Mouse (Mus musculus) hindbrain, embryonic 13.5 days (tissue): ENCODE results near the gene Tnks1bp1. TPM values are rescaled to one million over a fixed set of nuclear protein-coding genes. Genes with fewer than 3 reads are reported as not detected.

Experiments
- ATAC-seq: fragments of 200-750 bp; cut with Nextera tagmentation; 2 replicates; pipeline ENCODE4 v1.8.0; 2017; ENCODE audit warnings: moderate TSS enrichment; ENCODE audit not compliant: low FRiP score
- H3K27ac ChIP-seq: fragments of 300-500 bp; sonication (generic); 2 replicates; pipeline ENCODE4 v1.5.1; 2015; ENCODE audit warnings: inconsistent platforms, mild to moderate bottlenecking, moderate library complexity
- H3K27me3 ChIP-seq: fragments of 300-500 bp; sonication (generic); 2 replicates; pipeline ENCODE4 v1.6.1; 2015; ENCODE audit warnings: mild to moderate bottlenecking, inconsistent platforms
- H3K36me3 ChIP-seq: fragments of 300-500 bp; sonication (generic); 2 replicates; pipeline ENCODE4 v1.6.1; 2015; ENCODE audit warnings: mild to moderate bottlenecking, inconsistent platforms
- H3K4me1 ChIP-seq: fragments of 300-500 bp; sonication (generic); replicated peaks from 2 replicates; pipeline ENCODE4 v1.6.1; 2015; ENCODE audit warnings: inconsistent platforms
- H3K4me2 ChIP-seq: fragments of 300-500 bp; sonication (generic); 2 replicates; pipeline ENCODE4 v1.6.1; 2015; ENCODE audit warnings: inconsistent platforms, mild to moderate bottlenecking, moderate library complexity
- H3K4me3 ChIP-seq: fragments of 300-500 bp; sonication (generic); 2 replicates; pipeline ENCODE4 v1.5.1; 2015; ENCODE audit warnings: mild to moderate bottlenecking, inconsistent platforms
- H3K9ac ChIP-seq: fragments of 300-500 bp; sonication (generic); 2 replicates; pipeline ENCODE4 v1.6.1; 2015; ENCODE audit warnings: mild to moderate bottlenecking, inconsistent platforms
- H3K9me3 ChIP-seq: fragments of 300-500 bp; sonication (generic); 2 replicates; pipeline ENCODE4 v1.6.1; 2016; ENCODE audit warnings: inconsistent platforms
- WGBS: fragments of 180-500 bp; shearing (Covaris S2); methylation state at CpG from one replicate; pipeline ENCODE4 v1.1.7; 2015; 5-methylcytosine and 5-hydroxymethylcytosine counted together
- polyA plus RNA-seq: library from polyadenylated mRNA; unstranded; fragments of >200 nt; fragmentation: Nextera tagmentation; extraction: Ambion mirVana; gene quantifications from 2 replicates; pipeline ENCODE4 v1.2.1, GENCODE M21; 2015

The Tnks1bp1 gene
- polyA plus RNA-seq = 27.2 and 30.2 TPM in 2 replicates

GRCm38 (mm10) chr2:85047596-85048167 lies at the start of gene Tnks1bp1:
Tnks1bp1 (plus strand) TSS chr2:85048022.
- Histone ChIP-seq H3K27me3 (no peaks in the 10 kb centered on the region), H3K4me1 (peaks cover 49% of the 10 kb centered on the region), H3K36me3 (peaks cover 57% of the 10 kb centered on the region), H3K27ac (peak within 1 kb of the TSS; percentile 93), H3K4me2 (peak within 1 kb of the TSS; percentile 80), H3K9ac (peak within 1 kb of the TSS; percentile 84), H3K9me3 (no peaks in the 10 kb centered on the region), H3K4me3 (peak within 1 kb of the TSS; percentile 68)
- ATAC-seq = peak; percentile 89
- WGBS = 1% methylated on average over 42 of the region's 42 CpGs

GRCm38 (mm10) chr2:84999486-85000181 lies 48.2 kb upstream of the Tnks1bp1 start:
- Histone ChIP-seq H3K36me3 (no peaks in the 10 kb centered on the region), H3K27me3 (no peaks in the 10 kb centered on the region), H3K27ac (no peak overlapping the region), H3K4me3 (no peak overlapping the region), H3K4me1 (no peaks in the 10 kb centered on the region), H3K9ac (no peak overlapping the region), H3K4me2 (no peak overlapping the region), H3K9me3 (no peaks in the 10 kb centered on the region)
- 79% methylated on average over 3 of the region's 3 CpGs for WGBS
- no peak for ATAC-seq

- WGBS = 69% methylated on average over 13 of the region's 13 CpGs
Observed at GRCm38 (mm10) chr2:85001497-85001896, 46.3 kb upstream of the Tnks1bp1 start.

GRCm38 (mm10) chr2:85002575-85002974 lies 45.2 kb upstream of the Tnks1bp1 start:
- no peak overlapping the region for H3K9ac ChIP-seq
- ATAC-seq = no peak
- H3K27me3 ChIP-seq = no peaks in the 10 kb centered on the region
- WGBS = 80% methylated on average over 8 of the region's 8 CpGs
- no peak overlapping the region for H3K4me3 ChIP-seq
- no peak overlapping the region for H3K4me2 ChIP-seq
- H3K9me3 ChIP-seq = no peaks in the 10 kb centered on the region
- no peak overlapping the region for H3K27ac ChIP-seq
- no peaks in the 10 kb centered on the region for H3K4me1 ChIP-seq
- H3K36me3 ChIP-seq = no peaks in the 10 kb centered on the region

More at GRCm38 (mm10) chr2:85001497-85001896, 46.3 kb upstream of the Tnks1bp1 start:
- Histone ChIP-seq H3K9me3 (no peaks in the 10 kb centered on the region), H3K4me1 (no peaks in the 10 kb centered on the region), H3K27me3 (no peaks in the 10 kb centered on the region), H3K27ac (no peak overlapping the region), H3K9ac (no peak overlapping the region), H3K4me2 (no peak overlapping the region), H3K36me3 (no peaks in the 10 kb centered on the region), H3K4me3 (no peak overlapping the region)
- ATAC-seq = no peak

GRCm38 (mm10) chr2:85004341-85004740 lies 43.5 kb upstream of the Tnks1bp1 start:
- Histone ChIP-seq H3K4me1 (no peaks in the 10 kb centered on the region), H3K27ac (no peak overlapping the region), H3K9ac (no peak overlapping the region), H3K36me3 (no peaks in the 10 kb centered on the region), H3K4me2 (no peak overlapping the region), H3K27me3 (no peaks in the 10 kb centered on the region), H3K9me3 (no peaks in the 10 kb centered on the region), H3K4me3 (no peak overlapping the region)
- ATAC-seq = no peak
- WGBS = 87% methylated on average over 4 of the region's 4 CpGs

GRCm38 (mm10) chr2:85006600-85006999 lies 41.2 kb upstream of the Tnks1bp1 start:
- Histone ChIP-seq H3K9ac (no peak overlapping the region), H3K4me2 (no peak overlapping the region), H3K4me1 (no peaks in the 10 kb centered on the region), H3K4me3 (no peak overlapping the region), H3K36me3 (no peaks in the 10 kb centered on the region), H3K27me3 (no peaks in the 10 kb centered on the region), H3K27ac (no peak overlapping the region), H3K9me3 (no peaks in the 10 kb centered on the region)
- no peak for ATAC-seq
- 84% methylated on average over 7 of the region's 7 CpGs for WGBS

GRCm38 (mm10) chr2:85007729-85008128 lies 40.1 kb upstream of the Tnks1bp1 start:
- ATAC-seq = no peak
- Histone ChIP-seq H3K9ac (no peak overlapping the region), H3K36me3 (no peaks in the 10 kb centered on the region), H3K9me3 (no peaks in the 10 kb centered on the region), H3K27ac (no peak overlapping the region), H3K27me3 (no peaks in the 10 kb centered on the region), H3K4me2 (no peak overlapping the region), H3K4me1 (no peaks in the 10 kb centered on the region), H3K4me3 (no peak overlapping the region)
- WGBS = 25% methylated on average over 4 of the region's 4 CpGs

- Histone ChIP-seq H3K27ac (no peak overlapping the region), H3K4me1 (no peaks in the 10 kb centered on the region), H3K4me3 (no peak overlapping the region), H3K27me3 (no peaks in the 10 kb centered on the region), H3K9ac (no peak overlapping the region), H3K9me3 (no peaks in the 10 kb centered on the region), H3K36me3 (no peaks in the 10 kb centered on the region), H3K4me2 (no peak overlapping the region)
- no peak for ATAC-seq
- 81% methylated on average over 2 of the region's 2 CpGs for WGBS
Observed at GRCm38 (mm10) chr2:85009212-85009611, 38.6 kb upstream of the Tnks1bp1 start.

- Histone ChIP-seq H3K27me3 (no peaks in the 10 kb centered on the region), H3K4me1 (no peaks in the 10 kb centered on the region), H3K9ac (no peak overlapping the region; the same call in 1 of the 2 replicates), H3K9me3 (no peaks in the 10 kb centered on the region), H3K4me2 (no peak overlapping the region), H3K27ac (no peak overlapping the region), H3K4me3 (no peak overlapping the region), H3K36me3 (no peaks in the 10 kb centered on the region)
- ATAC-seq = no peak
- WGBS = 81% methylated on average over 9 of the region's 9 CpGs
Observed at GRCm38 (mm10) chr2:85011906-85012604, 35.8 kb upstream of the Tnks1bp1 start.

GRCm38 (mm10) chr2:85012679-85013078 lies 35.1 kb upstream of the Tnks1bp1 start:
- no peak for ATAC-seq
- WGBS = 89% methylated on average over 14 of the region's 14 CpGs
- H3K27me3 ChIP-seq = no peaks in the 10 kb centered on the region

GRCm38 (mm10) chr2:85013826-85014587 lies 33.8 kb upstream of the Tnks1bp1 start:
- Histone ChIP-seq H3K27me3 (no peaks in the 10 kb centered on the region), H3K4me3 (no peak overlapping the region), H3K9ac (no peak overlapping the region), H3K4me1 (no peaks in the 10 kb centered on the region), H3K27ac (no peak overlapping the region), H3K4me2 (no peak overlapping the region), H3K36me3 (no peaks in the 10 kb centered on the region), H3K9me3 (no peaks in the 10 kb centered on the region)
- WGBS = 86% methylated on average over 5 of the region's 5 CpGs
- ATAC-seq = no peak

More at GRCm38 (mm10) chr2:85012679-85013078, 35.1 kb upstream of the Tnks1bp1 start:
- H3K36me3 ChIP-seq = no peaks in the 10 kb centered on the region
- H3K4me1 ChIP-seq = no peaks in the 10 kb centered on the region
- H3K4me2 ChIP-seq = no peak overlapping the region
- no peak overlapping the region for H3K9ac ChIP-seq
- no peak overlapping the region for H3K27ac ChIP-seq
- no peaks in the 10 kb centered on the region for H3K9me3 ChIP-seq
- no peak overlapping the region for H3K4me3 ChIP-seq

- no peaks in the 10 kb centered on the region for H3K27me3 ChIP-seq
- H3K9ac ChIP-seq = no peak overlapping the region
- H3K4me2 ChIP-seq = no peak overlapping the region
- no peaks in the 10 kb centered on the region for H3K9me3 ChIP-seq
- H3K4me3 ChIP-seq = no peak overlapping the region
- 67% methylated on average over 3 of the region's 3 CpGs for WGBS
- no peak for ATAC-seq
- no peaks in the 10 kb centered on the region for H3K36me3 ChIP-seq
- no peak overlapping the region for H3K27ac ChIP-seq
- no peaks in the 10 kb centered on the region for H3K4me1 ChIP-seq
Observed at GRCm38 (mm10) chr2:85014588-85014982, 33.2 kb upstream of the Tnks1bp1 start.
